21 mouse cellular contexts compared by ENCODE assay signal in genomic region chr19:21507561-21508232, GRCm38 (mm10). TPM values are rescaled to one million over a fixed set of nuclear protein-coding genes. Genes with fewer than 3 reads are reported as not detected.
DNase-seq lines count a peak whose midpoint lies in the region; ATAC-seq and TF ChIP-seq lines count a peak whose summit lies in the region.
"Had no signal": no experiment of that assay in that cellular context is flagged by ENCODE, and none has a peak within 500 bp of the region (broad histone marks: within the 10 kb centered on the region; RNA-seq: fewer than 3 reads in every experiment).

No protein-coding gene starts in this region.

- H3K4me1 ChIP-seq in intestine, embryonic 16.5 days (ENCODE audit: control insufficient read depth, insufficient read depth, low read length): peaks cover 3% of the 10 kb centered on the region; the same call in 1 of the 2 replicates
- H3K4me1 ChIP-seq in small intestine, adult 2 months (ENCODE audit: control insufficient read depth, insufficient read depth, insufficient read length, low read length): peaks cover 16% of the 10 kb centered on the region; the same call in 1 of the 2 replicates

- no peaks in the 10 kb centered on the region for H3K9me3 ChIP-seq in intestine, embryonic 16.5 days (ENCODE audit: control insufficient read depth, low read length)
- H3K9me3 ChIP-seq: G1E had no signal

- H3K27me3 ChIP-seq in intestine, embryonic 16.5 days (replicated peaks; ENCODE audit: control insufficient read depth, insufficient read depth, low read length): no peaks in the 10 kb centered on the region
- no peaks in the 10 kb centered on the region for H3K27me3 ChIP-seq in small intestine, adult 2 months (ENCODE audit: control insufficient read depth, insufficient read depth, low read length)

- no peak overlapping the region for H3K9ac ChIP-seq in intestine, embryonic 16.5 days (ENCODE audit: low read depth, low read length)
- H3K9ac ChIP-seq: forebrain, postnatal 0 days had no signal

- no peak overlapping the region for H3K4me3 ChIP-seq in intestine, embryonic 16.5 days (ENCODE audit: low read length)
- H3K4me3 ChIP-seq in small intestine, adult 2 months (ENCODE audit: low read depth, low read length): no peak overlapping the region

- TF ChIP-seq POLR2A in small intestine, adult 2 months (IDR thresholded peaks at IDR 0.05; ENCODE audit: low read depth, low read length): no peak

- H3K4me2 ChIP-seq in intestine, embryonic 16.5 days (ENCODE audit: low read depth, low read length): no peak overlapping the region
- H3K4me2 ChIP-seq: midbrain, embryonic 11.5 days had no signal

- peak; percentile 35 for DNase-seq in heart, postnatal 4 days
- DNase-seq in heart, adult 18-20 months: no peak
- peak; percentile 15 for DNase-seq in lung, postnatal 36 days
- DNase-seq in lung, postnatal 10 days: no peak
- DNase-seq: adrenal gland, postnatal 14 days; cerebellum, adult 9-11 months; embryo, embryonic 11 days; forebrain, postnatal 0 days; gastrocnemius, postnatal 10 days; heart, postnatal 36 days; layer of hippocampus, adult 9-11 months; right cerebral cortex, postnatal 25 days; thymus, adult 2 months had no signal

- no peak for TF ChIP-seq CTCF in small intestine, adult 2 months (IDR thresholded peaks at IDR 0.05; ENCODE audit: extremely low read depth, insufficient read length, insufficient replicate concordance, low read depth, low read length)

- H3K27ac ChIP-seq in intestine, embryonic 16.5 days (ENCODE audit: low read length): peak overlapping the region; percentile 26; the same call in 1 of the 2 replicates
- H3K27ac ChIP-seq in small intestine, adult 2 months (ENCODE audit: insufficient read depth, low read depth, low read length): peak overlapping the region; percentile 97
- H3K27ac ChIP-seq: hindbrain, postnatal 0 days had no signal

- no peaks in the 10 kb centered on the region for H3K36me3 ChIP-seq in intestine, embryonic 16.5 days (ENCODE audit: control insufficient read depth, insufficient read depth, low read length)
- H3K36me3 ChIP-seq in small intestine, adult 2 months (ENCODE audit: control insufficient read depth, insufficient read depth, low read length): no peaks in the 10 kb centered on the region
- H3K36me3 ChIP-seq: G1E had no signal

- WGBS in intestine, embryonic 16.5 days: 71% methylated on average over 7 of the region's 7 CpGs
- WGBS in small intestine, adult 2 months: 49% methylated on average over 7 of the region's 7 CpGs

- ATAC-seq in intestine, embryonic 16.5 days: peak; percentile 79
- ATAC-seq in frontal cortex, adult (ENCODE audit: low TSS enrichment): no peak
- no peak for ATAC-seq in erythroid progenitor cell, adult 5-6 weeks (replicated peaks; ENCODE audit: low FRiP score, poor library complexity, severe bottlenecking)
- ATAC-seq: forebrain, postnatal 0 days; hindbrain, postnatal 0 days had no signal

RNA-seq across cellular contexts. Expression of gene Gda, which starts 34.5 kb away (rescaled TPM):
- total RNA-seq in heart, postnatal 4 days (2021): 1 to 10 TPM; 1.2 to 2.9 TPM
- 10 to 100 TPM; 18.0 to 19.1 TPM for total RNA-seq in heart, adult 18-20 months (2021)
- 17.0 and 20.3 TPM in 2 replicates for polyA plus RNA-seq in intestine, embryonic 16.5 days (2015; fragmentation: Nextera tagmentation; extraction: Ambion mirVana)
- 57.5 and 122 TPM in 2 replicates for polyA plus RNA-seq in small intestine, adult 2 months (2012; rRNA removed)
- total RNA-seq in erythroid progenitor cell, adult 5-6 weeks (2015; ENCODE audit: low replicate concordance): 60.9 and 78.0 TPM in 2 replicates
- total RNA-seq in erythroid progenitor cell, adult 5-6 weeks (2017; ENCODE audit: low replicate concordance): 103 and 106 TPM in 2 replicates
- polyA plus RNA-seq: neural tube, embryonic 11.5 days had no signal

Comparison
In these comparisons a context has a peak if more than half of its experiments do, and no peak if none do; other contexts are left out.
1. DNase-seq: peak in heart, postnatal 4 days (single experiment) and lung, postnatal 36 days (single experiment); none in heart, adult 18-20 months (0 of 2) and lung, postnatal 10 days (single experiment).
2. RNA of gene Gda, which starts 34.5 kb away (total RNA-seq): 60.9 to 106 TPM in erythroid progenitor cell, adult 5-6 weeks and 18.0 to 19.1 TPM in heart, adult 18-20 months; 1.2 to 2.9 TPM in heart, postnatal 4 days; every median in the first group is over 4 times any median in the second.